Mouse (Mus musculus): ENCODE measurements around the gene Mettl8. TPM values are rescaled to one million over a fixed set of nuclear protein-coding genes. Genes with fewer than 3 reads are reported as not detected.
A peak's percentile ranks its signal among the peaks of the same experiment; 100 is the strongest.

Gene Mettl8
- polyA plus RNA-seq, 1 experiment from 2014 or later = 10.0 TPM

DNA sequence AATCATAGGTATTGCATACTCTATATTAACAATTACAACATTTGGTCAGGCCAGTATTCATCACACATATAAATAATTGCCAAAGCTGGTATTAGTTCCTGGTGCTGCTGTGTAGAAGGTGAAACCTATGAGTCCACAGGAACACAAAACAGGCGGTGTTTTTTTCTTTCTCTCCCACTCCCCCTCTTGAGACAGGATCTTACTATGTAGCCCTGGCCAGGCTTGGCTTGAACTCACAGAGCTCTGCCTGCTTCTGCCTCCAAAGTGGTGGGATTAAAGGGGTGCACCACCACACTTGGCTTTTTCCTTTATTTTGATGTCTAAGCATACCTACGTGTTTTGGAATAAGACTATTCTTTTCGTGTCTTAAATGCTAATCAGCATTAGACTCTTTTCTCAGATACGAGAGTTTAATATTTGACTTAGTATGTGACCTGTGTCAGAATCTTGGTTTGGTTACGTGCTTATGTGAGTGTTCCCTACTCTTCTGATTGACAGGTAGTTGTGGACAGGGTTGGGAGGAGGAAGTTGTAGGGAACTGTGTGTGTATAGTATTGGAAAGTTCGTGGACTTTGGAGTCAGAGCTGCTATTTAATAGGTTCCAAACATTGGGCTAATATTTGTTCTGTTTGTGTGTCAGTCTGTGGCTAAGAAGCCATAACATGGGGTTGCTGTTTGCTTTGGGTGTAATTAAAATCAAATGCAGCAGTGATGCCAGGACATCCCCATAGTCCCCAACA, 28.2 kb upstream of the Mettl8 start:
- Histone ChIP-seq H3K36me3 (ENCODE audit: control insufficient read depth, insufficient read depth, low read length) (peaks cover 36% of the 10 kb centered on the region), H3K9me3 (ENCODE audit: control insufficient read depth, low read length) (no peaks in the 10 kb centered on the region), H3K9ac (ENCODE audit: low read length) (no peak overlapping the region), H3K4me1 (ENCODE audit: control insufficient read depth in 2 of 2, insufficient read depth in 2 of 2, low read length in 2 of 2) (no peaks in the 10 kb centered on the region), H3K4me3 (ENCODE audit: control insufficient read depth in 1 of 2, insufficient read depth in 1 of 2, low read depth in 1 of 2, low read length in 2 of 2) (no peak overlapping the region), H3K4me2 (ENCODE audit: low read length) (no peak overlapping the region), H3K27me3 (ENCODE audit: control insufficient read depth, insufficient read depth, low read length) (no peaks in the 10 kb centered on the region), H3K27ac (replicated peaks in 1 of 2; ENCODE audit: control insufficient read depth in 1 of 2, insufficient read depth in 1 of 2, low read depth in 2 of 2, low read length in 2 of 2) (no peak overlapping the region)
- no peak for ATAC-seq (ENCODE audit: insufficient number of reproducible peaks, insufficient read depth, low FRiP score, low read depth)
- WGBS = 92% methylated on average over 6 of the region's 6 CpGs

DNA sequence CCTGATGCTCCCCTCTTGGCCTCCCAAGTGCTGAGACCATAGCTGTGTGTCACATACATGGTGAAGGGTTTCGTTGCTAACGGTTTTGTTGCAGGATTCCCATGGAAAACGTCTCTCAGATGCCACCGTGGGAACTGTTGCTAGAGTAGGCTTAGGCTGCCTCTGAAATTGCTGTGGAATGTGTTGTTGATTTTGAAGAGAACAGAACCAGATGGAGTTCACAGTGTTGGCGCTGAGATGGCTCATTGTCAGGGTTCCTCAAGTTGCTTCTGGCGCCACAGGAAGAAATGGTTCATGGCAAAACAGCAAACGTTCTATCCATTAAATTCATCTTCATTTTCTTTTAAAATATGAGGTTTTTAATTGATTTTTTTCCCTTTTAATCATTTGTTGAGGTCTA, 27.0 kb upstream of the Mettl8 start:
- no peak for ATAC-seq (ENCODE audit: insufficient number of reproducible peaks, insufficient read depth, low FRiP score, low read depth)
- 90% methylated on average over 7 of the region's 7 CpGs for WGBS
- Histone ChIP-seq H3K4me2 (ENCODE audit: low read length) (no peak overlapping the region), H3K9me3 (ENCODE audit: control insufficient read depth, low read length) (no peaks in the 10 kb centered on the region), H3K4me3 (ENCODE audit: control insufficient read depth in 1 of 2, insufficient read depth in 1 of 2, low read depth in 1 of 2, low read length in 2 of 2) (no peak overlapping the region), H3K9ac (ENCODE audit: low read length) (no peak overlapping the region), H3K36me3 (ENCODE audit: control insufficient read depth, insufficient read depth, low read length) (peaks cover 29% of the 10 kb centered on the region), H3K27me3 (ENCODE audit: control insufficient read depth, insufficient read depth, low read length) (no peaks in the 10 kb centered on the region), H3K27ac (replicated peaks in 1 of 2; ENCODE audit: control insufficient read depth in 1 of 2, insufficient read depth in 1 of 2, low read depth in 2 of 2, low read length in 2 of 2) (no peak overlapping the region), H3K4me1 (ENCODE audit: control insufficient read depth in 2 of 2, insufficient read depth in 2 of 2, low read length in 2 of 2) (no peaks in the 10 kb centered on the region)

DNA sequence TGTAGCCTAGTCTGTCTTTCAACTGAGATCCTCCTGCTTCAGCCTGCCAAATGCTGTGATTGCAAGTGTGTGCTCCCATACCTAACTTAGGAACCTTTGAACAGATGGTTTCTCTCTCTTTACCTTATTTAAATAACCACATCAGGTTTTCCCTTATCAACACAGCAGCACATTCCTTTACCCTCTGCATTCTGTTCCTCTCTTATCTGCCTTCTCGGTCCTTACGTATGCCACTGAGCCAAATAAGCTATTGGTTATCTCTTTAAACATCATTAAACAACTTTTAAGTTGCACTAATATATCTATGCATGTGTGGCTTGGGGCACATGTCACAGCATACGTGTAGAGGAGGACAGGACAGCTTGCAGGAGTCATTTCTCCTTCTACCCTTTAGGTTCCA, 18.4 kb upstream of the Mettl8 start:
- Histone ChIP-seq H3K36me3 (ENCODE audit: control insufficient read depth, insufficient read depth, low read length) (peaks cover 22% of the 10 kb centered on the region), H3K9me3 (ENCODE audit: control insufficient read depth, low read length) (peaks cover 2% of the 10 kb centered on the region; the same call in 1 of the 2 replicates), H3K27ac (replicated peaks in 1 of 2; ENCODE audit: control insufficient read depth in 1 of 2, insufficient read depth in 1 of 2, low read depth in 2 of 2, low read length in 2 of 2) (no peak overlapping the region), H3K27me3 (ENCODE audit: control insufficient read depth, insufficient read depth, low read length) (no peaks in the 10 kb centered on the region), H3K9ac (ENCODE audit: low read length) (no peak overlapping the region), H3K4me2 (ENCODE audit: low read length) (no peak overlapping the region), H3K4me3 (ENCODE audit: control insufficient read depth in 1 of 2, insufficient read depth in 1 of 2, low read depth in 1 of 2, low read length in 2 of 2) (no peak overlapping the region), H3K4me1 (ENCODE audit: control insufficient read depth in 2 of 2, insufficient read depth in 2 of 2, low read length in 2 of 2) (no peaks in the 10 kb centered on the region)
- 43% methylated on average over 3 of the region's 3 CpGs for WGBS
- ATAC-seq (ENCODE audit: insufficient number of reproducible peaks, insufficient read depth, low FRiP score, low read depth) = no peak

DNA sequence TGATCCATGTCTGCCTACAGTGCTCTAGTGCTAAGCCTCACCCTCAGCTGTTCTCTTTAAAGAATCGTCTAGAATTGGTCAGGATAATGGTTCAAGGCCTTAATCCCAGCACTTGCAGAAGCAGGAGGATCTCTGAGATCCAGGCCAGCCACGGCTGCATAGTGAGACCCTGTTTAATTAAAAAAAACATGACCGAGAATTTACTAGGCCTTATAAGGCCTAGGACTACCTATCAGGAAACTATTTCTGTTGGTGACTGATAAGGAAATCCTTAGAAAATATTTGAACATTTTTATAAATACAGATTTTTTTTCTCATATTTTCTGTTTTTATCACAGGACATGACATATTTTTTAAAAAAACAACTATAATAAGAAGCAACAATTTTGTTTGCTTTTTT, 17.9 kb upstream of the Mettl8 start:
- Histone ChIP-seq H3K9me3 (ENCODE audit: control insufficient read depth, low read length) (peaks cover 2% of the 10 kb centered on the region; the same call in 1 of the 2 replicates), H3K9ac (ENCODE audit: low read length) (no peak overlapping the region), H3K27me3 (ENCODE audit: control insufficient read depth, insufficient read depth, low read length) (no peaks in the 10 kb centered on the region), H3K4me1 (ENCODE audit: control insufficient read depth in 2 of 2, insufficient read depth in 2 of 2, low read length in 2 of 2) (no peaks in the 10 kb centered on the region), H3K4me2 (ENCODE audit: low read length) (no peak overlapping the region), H3K27ac (replicated peaks in 1 of 2; ENCODE audit: control insufficient read depth in 1 of 2, insufficient read depth in 1 of 2, low read depth in 2 of 2, low read length in 2 of 2) (no peak overlapping the region), H3K36me3 (ENCODE audit: control insufficient read depth, insufficient read depth, low read length) (peaks cover 22% of the 10 kb centered on the region), H3K4me3 (ENCODE audit: control insufficient read depth in 1 of 2, insufficient read depth in 1 of 2, low read depth in 1 of 2, low read length in 2 of 2) (no peak overlapping the region)
- ATAC-seq (ENCODE audit: insufficient number of reproducible peaks, insufficient read depth, low FRiP score, low read depth) = no peak
- WGBS = 78% methylated on average over 3 of the region's 3 CpGs

DNA sequence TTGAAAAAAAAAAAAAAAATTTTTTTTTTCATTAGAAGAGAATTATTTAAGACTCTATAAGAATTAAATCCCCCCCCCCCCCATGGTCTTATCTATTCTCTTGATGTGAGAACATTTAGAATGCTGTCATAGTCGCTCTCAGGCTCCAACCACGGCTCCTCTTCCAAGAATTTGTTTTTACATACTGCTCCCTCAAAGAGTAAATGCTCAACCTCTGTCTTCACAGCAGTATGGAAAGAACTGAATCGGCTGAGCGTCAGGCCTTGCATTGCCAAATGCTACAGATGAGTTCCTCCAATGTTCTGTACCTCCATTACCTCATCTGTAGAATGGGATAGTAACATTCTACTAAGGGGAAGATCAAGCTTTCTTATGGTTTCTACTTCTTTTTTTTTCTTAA, 16.2 kb upstream of the Mettl8 start:
- peaks cover 2% of the 10 kb centered on the region; the same call in 1 of the 2 replicates for H3K9me3 ChIP-seq (ENCODE audit: control insufficient read depth, low read length)
- peaks cover 17% of the 10 kb centered on the region for H3K36me3 ChIP-seq (ENCODE audit: control insufficient read depth, insufficient read depth, low read length)
- no peak for ATAC-seq (ENCODE audit: insufficient number of reproducible peaks, insufficient read depth, low FRiP score, low read depth)
- H3K4me3 ChIP-seq (ENCODE audit: control insufficient read depth in 1 of 2, insufficient read depth in 1 of 2, low read depth in 1 of 2, low read length in 2 of 2) = no peak overlapping the region
- no peak overlapping the region for H3K27ac ChIP-seq (replicated peaks in 1 of 2; ENCODE audit: control insufficient read depth in 1 of 2, insufficient read depth in 1 of 2, low read depth in 2 of 2, low read length in 2 of 2)
- no peaks in the 10 kb centered on the region for H3K27me3 ChIP-seq (ENCODE audit: control insufficient read depth, insufficient read depth, low read length)
- H3K4me2 ChIP-seq (ENCODE audit: low read length) = no peak overlapping the region
- no peaks in the 10 kb centered on the region for H3K4me1 ChIP-seq (ENCODE audit: control insufficient read depth in 2 of 2, insufficient read depth in 2 of 2, low read length in 2 of 2)
- H3K9ac ChIP-seq (ENCODE audit: low read length) = no peak overlapping the region
- 88% methylated on average over 4 of the region's 4 CpGs for WGBS

DNA sequence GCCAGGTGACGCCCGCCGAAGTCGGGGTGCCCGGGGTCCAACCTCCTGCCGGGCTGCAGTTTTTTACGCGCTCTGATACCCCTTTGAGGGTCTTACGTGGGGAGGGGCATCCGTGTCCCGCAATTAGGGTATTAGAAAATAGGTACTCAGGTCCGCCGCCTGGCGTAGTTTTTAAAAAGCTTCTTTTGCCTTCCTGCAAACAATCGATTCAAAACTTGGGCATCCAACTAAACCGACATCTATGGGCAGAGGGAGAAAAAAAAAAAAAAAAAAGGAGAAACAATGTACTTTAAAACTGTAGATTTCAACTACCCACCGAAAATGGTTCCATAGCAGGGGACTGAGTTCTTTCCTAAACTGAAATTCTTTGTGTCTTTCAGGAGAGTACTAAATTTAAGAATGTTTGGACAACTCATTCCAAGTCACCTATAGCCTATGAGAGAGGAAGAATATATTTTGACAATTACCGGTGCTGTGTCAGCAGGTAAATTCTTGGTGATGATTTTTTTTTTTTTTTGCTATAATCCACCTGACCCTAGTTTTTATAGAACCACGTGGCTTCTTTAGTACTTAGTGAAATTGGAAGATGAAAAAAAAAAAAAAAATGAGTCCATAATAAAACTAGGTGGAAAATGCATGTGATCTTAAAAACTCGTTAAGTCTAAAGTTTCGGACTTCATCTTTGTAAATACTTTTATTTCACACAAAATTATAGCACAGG, 892 bp upstream of the Mettl8 start:
- peak overlapping the region; percentile 93 to 94 for H3K27ac ChIP-seq (replicated peaks in 1 of 2; ENCODE audit: control insufficient read depth in 1 of 2, insufficient read depth in 1 of 2, low read depth in 2 of 2, low read length in 2 of 2)
- peak overlapping the region; percentile 92 for H3K9ac ChIP-seq (ENCODE audit: low read length)
- H3K4me1 ChIP-seq (ENCODE audit: control insufficient read depth in 2 of 2, insufficient read depth in 2 of 2, low read length in 2 of 2) = peaks cover 0 to 4% of the 10 kb centered on the region in 2 experiments; a peak in 3 of 4 replicates
- peak overlapping the region; percentile 85 to 86 for H3K4me3 ChIP-seq (ENCODE audit: control insufficient read depth in 1 of 2, insufficient read depth in 1 of 2, low read depth in 1 of 2, low read length in 2 of 2)
- H3K27me3 ChIP-seq (ENCODE audit: control insufficient read depth, insufficient read depth, low read length) = no peaks in the 10 kb centered on the region
- ATAC-seq (ENCODE audit: insufficient number of reproducible peaks, insufficient read depth, low FRiP score, low read depth) = no peak
- H3K36me3 ChIP-seq (ENCODE audit: control insufficient read depth, insufficient read depth, low read length) = peaks cover 26% of the 10 kb centered on the region
- peak overlapping the region; percentile 84 for H3K4me2 ChIP-seq (ENCODE audit: low read length)
- WGBS = 12% methylated on average over 21 of the region's 21 CpGs
- no peaks in the 10 kb centered on the region for H3K9me3 ChIP-seq (ENCODE audit: control insufficient read depth, low read length)

DNA sequence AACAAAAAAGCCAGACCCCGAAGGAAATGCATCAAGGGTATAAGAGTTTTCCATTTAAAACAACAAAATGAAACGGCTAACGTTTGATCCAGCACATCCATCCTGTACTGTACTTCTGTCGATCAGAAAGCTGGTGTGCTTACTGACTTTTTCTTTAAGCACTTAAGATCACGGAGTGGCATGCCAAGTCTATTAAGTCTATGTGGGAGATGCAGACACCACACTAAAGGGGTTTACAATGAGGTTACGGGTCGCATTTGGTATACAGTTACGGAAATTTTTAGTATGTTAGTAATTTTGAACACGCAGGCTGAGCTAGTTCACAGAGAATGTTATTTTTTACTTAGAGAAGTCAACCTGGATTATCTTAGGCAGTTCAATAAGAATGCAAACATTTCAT, 667 bp downstream of the Mettl8 start:
- Histone ChIP-seq H3K4me2 (ENCODE audit: low read length) (peak overlapping the region; percentile 84), H3K27me3 (ENCODE audit: control insufficient read depth, insufficient read depth, low read length) (no peaks in the 10 kb centered on the region), H3K36me3 (ENCODE audit: control insufficient read depth, insufficient read depth, low read length) (peaks cover 20% of the 10 kb centered on the region), H3K4me1 (ENCODE audit: control insufficient read depth in 2 of 2, insufficient read depth in 2 of 2, low read length in 2 of 2) (peaks cover 0 to 4% of the 10 kb centered on the region in 2 experiments; a peak in 3 of 4 replicates), H3K9ac (ENCODE audit: low read length) (peak overlapping the region; percentile 92), H3K9me3 (ENCODE audit: control insufficient read depth, low read length) (no peaks in the 10 kb centered on the region), H3K4me3 (ENCODE audit: control insufficient read depth in 1 of 2, insufficient read depth in 1 of 2, low read depth in 1 of 2, low read length in 2 of 2) (peak overlapping the region; percentile 86 to 96; a peak in 3 of 4 replicates), H3K27ac (replicated peaks in 1 of 2; ENCODE audit: control insufficient read depth in 1 of 2, insufficient read depth in 1 of 2, low read depth in 2 of 2, low read length in 2 of 2) (no peak overlapping the region)
- 45% methylated on average over 9 of the region's 9 CpGs for whole genome bisulfite sequencing
- no peak for ATAC-seq (ENCODE audit: insufficient number of reproducible peaks, insufficient read depth, low FRiP score, low read depth)

Data from heart, embryonic 14.5 days (tissue).